Mouse (Mus musculus) testis, postnatal 10 days (tissue): ENCODE measurements at regions not wholly inside any gene's neighbourhood (a gene's known extent, or its start where the extent isn't known, plus 50 kb on each side); places are given as distances from the start of the nearest gene placed in this dataset.
A peak's percentile ranks its signal among the peaks of the same experiment; 100 is the strongest.

Source experiments
- DNase-seq: peaks from one replicate; pipeline ENCODE4 v3.0.0; 2021; ENCODE audit warnings: low spot score

GRCm38 (mm10) chr12:68554292-68554691, 604.7 kb downstream of the Rps29 start:
- no peak for DNase-seq

DNA sequence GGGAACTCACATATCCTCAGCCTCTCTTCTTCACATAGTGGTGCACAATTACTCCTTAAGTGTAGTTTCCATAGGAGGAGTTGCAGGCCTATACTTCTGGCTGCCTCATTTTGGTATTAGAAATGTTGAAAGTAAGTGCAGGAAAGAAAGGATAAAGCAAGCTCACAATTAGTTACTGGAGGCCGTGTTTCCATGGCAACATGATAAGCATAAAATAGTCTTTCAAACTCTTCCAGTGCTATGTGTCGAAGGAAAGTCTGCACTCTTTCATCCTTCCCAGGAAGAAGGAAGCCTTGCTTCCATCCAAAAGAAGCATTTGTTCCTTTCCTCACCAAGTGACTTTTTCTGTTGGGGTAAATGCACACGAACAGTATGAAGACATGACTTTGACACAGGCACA, 617.2 kb downstream of the Rps29 start:
- no peak for DNase-seq

GRCm38 (mm10) chr12:68500794-68501193, 658.2 kb downstream of the Rps29 start:
- peak; percentile 38 for DNase-seq

DNA sequence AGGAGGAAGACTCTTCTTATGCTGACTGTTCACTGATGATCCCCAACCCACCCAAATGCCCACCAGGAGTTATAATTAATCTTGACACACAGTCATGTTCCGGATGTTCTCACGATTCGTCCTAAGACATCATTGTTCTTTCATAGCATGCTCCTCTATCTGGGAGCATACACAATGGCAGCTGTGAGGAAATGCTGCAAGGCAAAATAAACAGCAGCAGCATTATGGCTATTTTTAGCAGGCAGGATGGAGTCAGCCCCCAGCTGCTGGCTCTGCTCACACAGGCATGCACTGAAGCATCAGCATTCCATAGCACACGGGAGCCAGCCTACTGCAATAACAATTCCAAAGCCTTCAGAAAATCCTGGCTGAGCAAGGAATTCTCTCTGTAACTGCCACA, 696.0 kb downstream of the Rps29 start:
- no peak for DNase-seq

- no peak for DNase-seq
These were observed 700.8 kb downstream of the Rps29 start for GRCm38 (mm10) chr12:68458196-68458595.

GRCm38 (mm10) chr12:68426601-68427000, 732.4 kb downstream of the Rps29 start:
- DNase-seq: no peak

GRCm38 (mm10) chr12:68425006-68425405, 734.0 kb downstream of the Rps29 start:
- no peak for DNase-seq
